Mouse (Mus musculus): ENCODE results near the gene Npm1.

Gene Npm1

GRCm38 (mm10) chr11:33180701-33181116 is 17.7 kb upstream of the Npm1 start:
- no peak for DNase-seq (ENCODE audit: low read depth, low spot score)

GRCm38 (mm10) chr11:33179802-33180201 is 16.8 kb upstream of the Npm1 start:
- DNase-seq (ENCODE audit: low read depth, low spot score) = no peak

- DNase-seq (ENCODE audit: low read depth, low spot score) = no peak
These were observed 13.7 kb upstream of the Npm1 start for GRCm38 (mm10) chr11:33176525-33177245.

GRCm38 (mm10) chr11:33175768-33176167 is 12.8 kb upstream of the Npm1 start:
- no peak for DNase-seq (ENCODE audit: low read depth, low spot score)

- no peak for DNase-seq (ENCODE audit: low read depth, low spot score)
These were observed 7.5 kb upstream of the Npm1 start for GRCm38 (mm10) chr11:33170489-33170888.

GRCm38 (mm10) chr11:33162211-33162997 is 602 bp downstream of the Npm1 start:
- DNase-seq (ENCODE audit: low read depth, low spot score) = no peak

GRCm38 (mm10) chr11:33159741-33160140 is 3.3 kb downstream of the Npm1 start:
- no peak for DNase-seq (ENCODE audit: low read depth, low spot score)

GRCm38 (mm10) chr11:33157453-33158196 is 5.4 kb downstream of the Npm1 start:
- no peak for DNase-seq (ENCODE audit: low read depth, low spot score)

GRCm38 (mm10) chr11:33156436-33157015 is 6.5 kb downstream of the Npm1 start:
- DNase-seq (ENCODE audit: low read depth, low spot score) = no peak

- no peak for DNase-seq (ENCODE audit: low read depth, low spot score)
These were observed 8.5 kb downstream of the Npm1 start for GRCm38 (mm10) chr11:33154459-33154858.

- no peak for DNase-seq (ENCODE audit: low read depth, low spot score)
These were observed 10.0 kb downstream of the Npm1 start for GRCm38 (mm10) chr11:33152997-33153396.

GRCm38 (mm10) chr11:33151780-33152145 is 11.2 kb downstream of the Npm1 start:
- DNase-seq (ENCODE audit: low read depth, low spot score) = no peak

- no peak for DNase-seq (ENCODE audit: low read depth, low spot score)
These were observed 11.8 kb downstream of the Npm1 start for GRCm38 (mm10) chr11:33151128-33151779.

GRCm38 (mm10) chr11:33150364-33150763 is 12.6 kb downstream of the Npm1 start:
- DNase-seq (ENCODE audit: low read depth, low spot score) = no peak

- no peak for DNase-seq (ENCODE audit: low read depth, low spot score)
These were observed 13.6 kb downstream of the Npm1 start for GRCm38 (mm10) chr11:33149453-33149852.

- no peak for DNase-seq (ENCODE audit: low read depth, low spot score)
These were observed 13.9 kb downstream of the Npm1 start for GRCm38 (mm10) chr11:33149088-33149436.

- peak; percentile 72 for DNase-seq (ENCODE audit: low read depth, low spot score)
These were observed 14.5 kb downstream of the Npm1 start for GRCm38 (mm10) chr11:33148338-33149087.

- no peak for DNase-seq (ENCODE audit: low read depth, low spot score)
These were observed 15.3 kb downstream of the Npm1 start for GRCm38 (mm10) chr11:33147572-33148337.

GRCm38 (mm10) chr11:33147171-33147571 is 15.8 kb downstream of the Npm1 start, which contains the start of gene Fgf18:
Gene Fgf18, minus strand, starts transcription at chr11:33147400.
- DNase-seq (ENCODE audit: low read depth, low spot score) = no peak

GRCm38 (mm10) chr11:33146651-33147131 is 16.3 kb downstream of the Npm1 start:
- no peak for DNase-seq (ENCODE audit: low read depth, low spot score)

All from brain, embryonic 18.5 days (tissue).